Mouse (Mus musculus): ENCODE data around the gene Terb2. TPM values are rescaled to one million over a fixed set of nuclear protein-coding genes. Genes with fewer than 3 reads are reported as not detected.

Gene Terb2
- not detected in 2 replicates for polyA plus RNA-seq (2015; fragmentation: Nextera tagmentation; extraction: Ambion mirVana)

GRCm38 (mm10) chr2:122186106-122186505 is at the start of gene Terb2, which contains the start of gene Patl2:
Gene Terb2, plus strand, starts transcription at chr2:122186272.
Gene Patl2, minus strand, starts transcription at chr2:122186189.

GRCm38 (mm10) chr2:122147508-122148241 is 38.4 kb upstream of the Terb2 start, which contains the start of gene B2m:
Gene B2m, plus strand, starts transcription at chr2:122147686.

GRCm38 (mm10) chr2:122160680-122161079 is 25.4 kb upstream of the Terb2 start, which contains the start of gene Trim69:
Gene Trim69, plus strand, starts transcription at chr2:122160700.

GRCm38 (mm10) chr2:122234611-122235288 is 48.7 kb downstream of the Terb2 start, which contains the start of gene Sord:
Gene Sord, plus strand, starts transcription at chr2:122234749.

Other genes starting within 250 kb of the Terb2 start
- gene Ctdspl2, start 230.3 kb upstream of the Terb2 start, polyA plus RNA-seq (2015; fragmentation: Nextera tagmentation; extraction: Ambion mirVana): 26.0 and 28.9 TPM in 2 replicates
- 0.25 and 0.34 TPM in 2 replicates for gene Mageb3, start 230.2 kb upstream of the Terb2 start, polyA plus RNA-seq (2015; fragmentation: Nextera tagmentation; extraction: Ambion mirVana)
- gene Eif3j1, start 157.7 kb upstream of the Terb2 start, polyA plus RNA-seq (2015; fragmentation: Nextera tagmentation; extraction: Ambion mirVana): 13.6 and 13.7 TPM in 2 replicates
- 4.3 and 5.4 TPM in 2 replicates for gene Spg11, start 67.9 kb upstream of the Terb2 start, polyA plus RNA-seq (2015; fragmentation: Nextera tagmentation; extraction: Ambion mirVana)
- gene B2m, start 38.6 kb upstream of the Terb2 start, polyA plus RNA-seq (2015; fragmentation: Nextera tagmentation; extraction: Ambion mirVana): 208 and 236 TPM in 2 replicates
- gene Trim69, start 25.6 kb upstream of the Terb2 start, polyA plus RNA-seq (2015; fragmentation: Nextera tagmentation; extraction: Ambion mirVana): not detected in 2 replicates
- 0.08 TPM in 1 of 2 replicates, not detected in the other for gene Patl2, start 83 bp upstream of the Terb2 start, polyA plus RNA-seq (2015; fragmentation: Nextera tagmentation; extraction: Ambion mirVana)
- 25.7 and 26.1 TPM in 2 replicates for gene Sord, start 48.5 kb downstream of the Terb2 start, polyA plus RNA-seq (2015; fragmentation: Nextera tagmentation; extraction: Ambion mirVana)
- gene Duox2, start 112.2 kb downstream of the Terb2 start, polyA plus RNA-seq (2015; fragmentation: Nextera tagmentation; extraction: Ambion mirVana): 0.04 and 0.12 TPM in 2 replicates
- 0.45 and 0.84 TPM in 2 replicates for gene Duoxa2, start 112.6 kb downstream of the Terb2 start, polyA plus RNA-seq (2015; fragmentation: Nextera tagmentation; extraction: Ambion mirVana)
- gene Duoxa1, start 127.5 kb downstream of the Terb2 start, polyA plus RNA-seq (2015; fragmentation: Nextera tagmentation; extraction: Ambion mirVana): 0.13 and 0.25 TPM in 2 replicates
- 0.15 and 0.24 TPM in 2 replicates for gene Duox1, start 129.4 kb downstream of the Terb2 start, polyA plus RNA-seq (2015; fragmentation: Nextera tagmentation; extraction: Ambion mirVana)
- gene Shf, start 182.9 kb downstream of the Terb2 start, polyA plus RNA-seq (2015; fragmentation: Nextera tagmentation; extraction: Ambion mirVana): 11.9 and 15.4 TPM in 2 replicates
- gene Slc28a2, start 240.2 kb downstream of the Terb2 start, polyA plus RNA-seq (2015; fragmentation: Nextera tagmentation; extraction: Ambion mirVana): 0.12 and 0.17 TPM in 2 replicates

All from neural tube, postnatal 0 days (tissue).